Mouse (Mus musculus) stomach, postnatal 0 days (tissue): ENCODE results near the gene Gm21988.

Experiments
- CTCF ChIP-seq: IDR thresholded peaks from 2 replicates; pipeline ENCODE4 v1.5.1; 2016; ENCODE audit warnings: antibody characterized with exemption, low read depth, mild to moderate bottlenecking, moderate library complexity
- EP300 ChIP-seq: optimal IDR thresholded peaks from 2 replicates; pipeline ENCODE3; 2016; ENCODE audit warnings: antibody characterized with exemption

- TF ChIP-seq CTCF (no peak), EP300 (no peak)
Observed at GRCm38 (mm10) chr11:70250150-70250549, 10.5 kb upstream of the Gm21988 start.
